Mouse (Mus musculus) layer of hippocampus, adult 11-12 months (tissue): ENCODE results near the gene Slc46a2.
A peak's percentile ranks its signal among the peaks of the same experiment; 100 is the strongest.

Experiments
- DNase-seq: peaks from one replicate; pipeline ENCODE4 v3.0.0; 2022; ENCODE audit warnings: low spot score

Gene Slc46a2

GRCm38 (mm10) chr4:59891723-59892416, 23.0 kb downstream of the Slc46a2 start:
- DNase-seq: no peak

DNA sequence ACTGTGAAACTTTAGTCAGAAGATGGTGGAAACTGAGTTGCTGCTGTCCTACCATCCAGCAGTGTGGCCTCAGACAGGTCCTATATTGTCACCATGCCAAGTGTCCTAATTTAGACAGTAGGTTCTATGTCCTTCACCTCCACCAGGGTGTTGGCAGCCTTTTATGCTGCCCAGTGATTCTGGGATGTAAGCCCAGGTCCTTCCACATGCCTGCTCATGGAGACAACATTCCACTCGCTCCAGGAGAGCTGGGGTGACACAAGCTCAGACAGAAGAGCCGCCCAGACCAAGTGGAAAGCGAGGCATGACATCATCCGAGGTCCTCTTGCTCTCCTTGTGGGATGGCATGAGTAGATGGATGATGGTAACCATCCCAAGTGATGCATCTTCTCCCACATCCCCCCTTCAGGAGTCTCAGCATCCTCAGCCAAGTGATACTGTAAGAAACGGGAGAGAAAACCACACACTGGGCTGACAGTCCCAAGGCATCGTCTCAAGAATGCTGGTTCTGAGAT, 24.7 kb downstream of the Slc46a2 start:
- DNase-seq: no peak

DNA sequence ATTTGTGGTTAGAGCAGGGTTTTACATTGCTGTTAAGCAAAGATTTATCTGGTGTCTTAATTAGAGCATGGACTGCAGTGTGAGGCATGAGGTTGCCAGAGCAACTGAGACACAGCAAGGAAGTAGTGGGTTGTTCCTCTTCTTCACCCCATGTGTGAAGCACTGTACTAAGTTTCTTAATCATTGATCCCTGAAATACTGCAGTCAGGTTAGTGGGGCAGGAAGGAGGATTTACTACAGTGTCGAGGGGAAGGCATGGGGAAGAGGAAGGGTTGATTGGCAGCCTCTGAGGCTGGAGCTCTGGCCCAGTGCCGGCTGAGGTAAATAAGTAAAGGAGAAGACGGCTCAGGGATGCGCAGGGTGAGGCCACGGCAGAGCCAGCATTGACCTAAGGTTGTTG, 26.8 kb downstream of the Slc46a2 start:
- no peak for DNase-seq

DNA sequence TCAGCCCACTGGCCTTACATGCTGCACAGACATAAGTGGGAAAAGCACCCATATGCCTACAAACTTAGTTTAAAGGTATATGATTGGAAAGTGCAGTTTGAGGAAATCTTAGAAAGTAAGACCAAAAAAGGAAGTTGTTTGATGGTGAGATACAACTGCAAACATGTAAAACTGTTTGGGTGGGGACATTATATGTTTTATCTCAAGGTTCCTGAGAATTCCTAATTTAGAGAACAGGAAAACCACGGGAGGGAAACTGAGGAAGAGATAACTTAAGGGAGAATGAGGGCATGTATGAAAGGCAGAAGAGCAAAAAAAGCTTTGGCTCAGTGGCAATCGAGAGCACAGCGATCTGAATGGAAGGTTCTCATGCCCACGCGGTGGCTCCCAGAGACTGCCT, 27.8 kb downstream of the Slc46a2 start:
- DNase-seq: no peak

DNA sequence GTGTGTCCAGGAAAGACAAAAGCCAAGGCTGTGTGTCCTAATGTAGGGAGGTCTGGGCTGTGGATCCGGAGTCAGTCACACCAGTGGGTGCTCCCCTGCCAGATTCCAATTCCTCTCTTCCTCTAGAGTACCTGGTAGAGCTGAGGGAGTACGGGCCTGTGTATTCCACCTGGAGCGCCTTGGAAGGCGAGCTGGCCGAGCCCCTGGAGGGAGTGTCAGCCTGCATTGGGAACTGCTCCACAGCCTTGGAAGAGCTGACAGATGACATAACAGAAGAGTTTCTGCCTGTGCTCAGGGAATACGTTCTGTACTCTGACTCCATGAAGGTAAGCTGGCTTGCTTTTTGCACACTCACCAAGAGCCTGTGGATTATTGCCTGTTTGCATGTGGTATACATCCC, 28.6 kb downstream of the Slc46a2 start:
- no peak for DNase-seq

DNA sequence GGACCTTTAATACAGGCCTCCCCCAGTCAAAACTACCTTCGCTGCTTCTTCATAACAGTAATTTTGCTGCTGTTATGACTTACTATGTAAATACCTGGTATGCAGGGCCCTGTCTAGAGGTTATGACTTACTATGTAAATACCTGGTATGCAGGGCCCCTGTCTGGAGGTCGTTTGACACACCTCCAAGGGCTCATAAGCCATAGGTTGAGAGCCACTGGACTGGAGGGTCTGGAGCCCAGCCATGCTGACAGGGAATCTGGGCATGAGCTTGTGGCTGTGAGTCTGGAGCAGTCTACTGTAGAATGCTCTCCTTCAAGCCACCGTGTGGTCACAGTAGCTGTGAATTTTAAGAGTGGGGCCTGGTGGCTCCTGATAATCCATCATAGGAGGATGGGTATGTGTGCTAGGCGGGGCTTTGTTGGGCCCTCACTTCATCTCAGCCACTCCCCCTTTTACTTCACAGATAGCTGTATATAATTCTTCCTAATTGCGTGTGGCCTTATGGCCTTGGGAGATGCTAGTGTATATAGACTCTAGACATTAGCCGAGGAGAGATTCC, 30.6 kb downstream of the Slc46a2 start:
- DNase-seq: no peak

- DNase-seq: no peak
These were observed 33.6 kb downstream of the Slc46a2 start for GRCm38 (mm10) chr4:59881210-59881609.

- no peak for DNase-seq
These were observed 34.1 kb downstream of the Slc46a2 start for GRCm38 (mm10) chr4:59880725-59881124.

DNA sequence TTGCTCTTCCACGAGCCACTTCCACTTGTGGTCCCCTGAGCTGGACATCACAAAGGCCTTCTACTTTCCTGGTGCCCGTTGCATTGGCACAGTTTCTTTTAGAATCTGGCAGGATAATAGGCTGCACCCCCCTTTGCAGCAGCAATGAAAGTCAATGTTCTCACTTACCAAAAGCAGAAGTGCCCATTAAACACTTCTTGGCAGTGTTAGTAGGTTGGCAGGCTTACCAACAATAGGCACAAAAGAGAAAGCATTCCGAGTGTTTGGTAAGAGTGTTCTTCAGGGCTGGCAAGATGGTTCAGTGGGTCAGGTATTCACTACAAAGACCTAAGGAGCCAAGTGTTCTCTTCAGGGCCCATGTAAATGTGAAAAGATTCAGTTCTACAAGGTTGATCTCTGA, 35.4 kb downstream of the Slc46a2 start:
- DNase-seq: no peak

GRCm38 (mm10) chr4:59878595-59878994, 36.3 kb downstream of the Slc46a2 start:
- DNase-seq: no peak

GRCm38 (mm10) chr4:59877025-59877424, 37.8 kb downstream of the Slc46a2 start:
- no peak for DNase-seq

- no peak for DNase-seq
These were observed 38.3 kb downstream of the Slc46a2 start for GRCm38 (mm10) chr4:59876570-59876969.

- no peak for DNase-seq
These were observed 41.0 kb downstream of the Slc46a2 start for GRCm38 (mm10) chr4:59873830-59874229.

- DNase-seq: no peak
These were observed 41.6 kb downstream of the Slc46a2 start for GRCm38 (mm10) chr4:59873240-59873639.

DNA sequence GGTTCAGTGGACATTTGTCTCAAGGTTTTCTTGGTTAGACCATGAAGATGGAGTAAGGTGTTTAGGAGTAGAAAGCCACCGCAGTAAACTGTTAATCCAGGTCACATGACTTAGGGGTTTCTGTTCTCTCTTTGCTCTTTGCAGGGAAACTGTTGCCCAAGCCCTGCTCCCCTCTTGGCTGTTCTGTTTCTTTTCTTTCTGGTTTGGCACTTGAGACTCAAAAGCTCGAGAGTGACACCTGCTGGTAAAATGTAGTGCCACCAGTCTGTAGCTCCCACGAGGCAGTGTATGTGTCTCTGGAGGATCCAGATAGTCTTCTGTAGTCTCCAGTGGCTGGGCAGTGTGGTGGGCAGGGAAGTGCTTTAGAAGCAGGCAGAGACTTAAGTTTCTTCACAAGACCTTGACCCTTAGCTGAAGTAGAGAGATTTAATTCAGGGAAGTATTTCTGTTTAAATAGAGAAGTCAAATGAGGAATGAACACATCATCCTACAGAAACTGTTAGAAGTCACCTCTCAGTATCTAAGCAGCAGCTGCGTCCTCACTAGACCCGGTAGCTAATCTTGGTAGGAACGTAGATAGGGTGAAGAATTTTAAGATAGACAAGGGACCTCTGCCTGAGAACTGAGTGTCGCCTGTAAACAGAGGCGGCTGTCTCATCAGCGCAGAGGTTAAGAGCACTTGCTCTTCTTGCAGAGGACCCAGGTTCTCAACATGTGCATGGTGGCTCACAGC, 43.8 kb downstream of the Slc46a2 start:
- DNase-seq: peak; percentile 92

DNA sequence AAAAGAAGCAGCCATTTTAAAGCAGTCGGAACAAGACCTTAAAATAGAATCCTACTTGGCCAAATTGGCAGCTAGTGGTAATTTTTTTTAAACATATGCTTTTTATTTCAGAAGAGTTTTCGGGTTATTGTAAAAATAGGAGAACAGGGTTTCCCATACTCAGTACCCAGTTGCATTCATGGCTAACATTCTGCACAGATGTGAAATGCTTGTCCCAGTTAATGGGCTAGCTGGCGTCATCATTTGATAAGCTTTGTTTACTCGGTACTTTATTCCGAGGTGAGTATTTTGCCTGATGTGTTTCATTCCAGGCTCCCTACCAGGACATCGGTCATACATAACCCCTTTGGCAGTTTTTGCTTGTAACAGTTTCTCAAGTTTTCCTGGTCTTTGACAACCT, 44.4 kb downstream of the Slc46a2 start:
- no peak for DNase-seq

- DNase-seq: no peak
These were observed 45.3 kb downstream of the Slc46a2 start for GRCm38 (mm10) chr4:59869488-59870057.

DNA sequence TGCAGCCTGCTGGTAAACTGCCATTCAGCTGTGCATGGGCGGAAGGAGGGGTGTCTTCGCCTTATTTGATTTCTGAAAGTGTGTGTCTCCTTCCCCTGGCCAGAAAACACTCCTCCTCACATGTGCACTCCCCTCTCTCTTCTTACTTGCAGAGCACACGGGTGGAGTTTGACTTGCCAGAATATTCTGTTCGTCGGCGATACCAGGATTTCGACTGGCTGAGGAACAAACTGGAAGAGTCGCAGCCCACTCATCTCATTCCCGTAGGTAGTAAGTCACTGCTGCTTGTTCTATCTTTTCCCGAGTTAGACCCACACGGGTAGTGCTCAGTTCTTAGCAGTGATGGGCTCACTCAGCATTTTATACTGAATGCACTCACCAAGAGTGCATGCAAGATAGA, 46.8 kb downstream of the Slc46a2 start:
- DNase-seq: no peak

DNA sequence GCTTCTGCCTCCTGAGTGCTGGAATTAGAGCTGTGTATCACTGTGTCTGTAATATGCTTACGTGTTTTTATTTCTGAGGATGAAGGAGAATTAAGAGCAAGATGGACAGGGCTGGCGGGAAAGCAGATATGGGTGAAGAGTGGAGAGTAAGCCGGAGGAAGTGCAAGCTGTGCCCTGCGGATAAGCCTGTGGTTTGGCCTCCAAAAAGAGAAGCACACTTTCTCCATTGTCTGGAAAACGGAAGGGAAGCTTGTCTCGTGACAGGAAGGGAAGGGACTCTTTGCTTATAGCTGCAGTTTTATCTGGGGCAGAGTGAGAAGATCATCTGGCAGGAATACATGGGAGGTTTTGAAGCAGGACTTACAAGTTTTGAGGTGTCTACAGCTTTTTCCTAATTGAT, 51.0 kb downstream of the Slc46a2 start:
- no peak for DNase-seq

GRCm38 (mm10) chr4:59862335-59862734, 52.5 kb downstream of the Slc46a2 start:
- DNase-seq: no peak

- peak; percentile 68 for DNase-seq
These were observed 53.0 kb downstream of the Slc46a2 start for GRCm38 (mm10) chr4:59861871-59862270.

GRCm38 (mm10) chr4:59860431-59860830, 54.4 kb downstream of the Slc46a2 start:
- no peak for DNase-seq
